Mouse (Mus musculus): ENCODE measurements around the gene Kcne1.
A peak's percentile ranks its signal among the peaks of the same experiment; 100 is the strongest.

The Kcne1 gene

DNA sequence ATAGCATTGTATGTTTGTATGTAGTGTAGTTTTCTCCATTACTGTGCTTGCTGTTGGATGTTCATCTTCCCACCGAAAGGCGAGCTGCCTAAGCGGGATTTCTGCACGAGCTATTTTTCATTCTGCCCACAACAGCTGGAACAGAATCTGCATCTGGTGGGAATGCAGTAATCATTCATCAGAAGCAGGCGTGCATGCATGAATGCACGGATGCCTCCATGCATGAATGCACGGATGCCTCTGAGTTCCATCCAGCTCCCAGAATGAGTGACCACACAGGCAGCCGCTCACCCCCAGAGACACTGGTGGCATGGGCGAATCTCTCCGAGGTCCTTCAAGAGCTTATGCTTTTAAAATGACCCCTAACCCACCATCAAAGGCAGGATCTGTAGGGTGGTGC, 1.7 kb downstream of the Kcne1 start:
- DNase-seq (ENCODE audit: extremely low read depth, low read depth, low spot score), result no peak

GRCm38 (mm10) chr16:92357023-92357422, 2.2 kb downstream of the Kcne1 start:
- DNase-seq (ENCODE audit: extremely low read depth, low read depth, low spot score), result no peak

GRCm38 (mm10) chr16:92355982-92356381, 3.3 kb downstream of the Kcne1 start:
- DNase-seq (ENCODE audit: extremely low read depth, low read depth, low spot score), result no peak

GRCm38 (mm10) chr16:92355366-92355765, 3.9 kb downstream of the Kcne1 start:
- no peak for DNase-seq (ENCODE audit: extremely low read depth, low read depth, low spot score)

GRCm38 (mm10) chr16:92353897-92354296, 5.4 kb downstream of the Kcne1 start:
- DNase-seq (ENCODE audit: extremely low read depth, low read depth, low spot score), result no peak

- peak; percentile 50 for DNase-seq (ENCODE audit: extremely low read depth, low read depth, low spot score)
These were observed 6.0 kb downstream of the Kcne1 start for GRCm38 (mm10) chr16:92353295-92353694.

DNA sequence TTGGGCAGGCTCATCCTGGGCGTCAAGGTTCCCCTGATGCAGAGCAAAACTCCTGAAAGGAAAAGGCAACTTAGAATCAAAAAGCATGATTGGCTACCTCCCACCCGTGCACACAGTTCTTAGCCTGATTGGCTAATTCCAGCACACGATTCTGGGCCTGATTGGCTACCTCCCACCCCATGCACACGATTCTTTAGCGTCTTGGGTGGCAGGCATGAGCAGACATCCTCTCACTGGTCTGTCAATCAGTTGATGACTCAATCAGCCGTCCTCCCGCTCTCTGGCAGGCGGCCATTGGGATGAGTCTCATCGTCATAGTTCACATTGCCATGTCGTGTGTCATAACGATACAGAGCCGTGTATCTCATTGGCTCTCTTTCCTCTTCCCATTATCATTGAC, 10.3 kb downstream of the Kcne1 start:
- DNase-seq (ENCODE audit: extremely low read depth, low read depth, low spot score), result no peak

DNA sequence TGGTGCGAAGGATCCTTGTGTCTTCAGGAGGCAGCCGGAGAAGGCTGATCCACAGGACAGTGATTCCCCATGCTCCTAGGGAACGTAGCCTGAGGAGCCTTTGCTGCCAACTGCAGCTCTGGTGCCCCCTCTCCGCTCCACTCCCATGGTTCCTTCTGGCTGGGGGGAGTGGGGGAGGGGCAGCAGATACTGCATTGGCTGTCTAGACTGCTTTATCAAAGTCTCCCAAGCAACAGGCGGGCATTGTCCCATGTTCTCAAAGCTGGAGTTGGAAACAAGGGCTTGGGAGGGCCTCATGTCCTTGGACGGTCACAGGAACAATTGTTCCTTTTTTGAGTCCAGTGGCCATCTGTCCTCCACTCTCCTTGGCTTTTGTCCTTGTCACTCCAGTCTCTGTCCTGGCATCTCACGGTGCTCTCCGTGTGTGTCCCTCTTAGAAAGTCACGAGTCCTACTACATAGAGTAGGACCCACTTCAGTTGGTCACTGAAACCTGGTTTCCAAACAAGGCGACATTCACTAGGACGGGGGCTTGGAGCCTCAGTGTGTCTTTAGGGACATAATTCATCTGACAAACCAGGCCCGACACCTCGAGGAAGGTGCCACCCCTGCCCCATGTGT, 12.9 kb downstream of the Kcne1 start:
- no peak for DNase-seq (ENCODE audit: extremely low read depth, low read depth, low spot score)

GRCm38 (mm10) chr16:92345177-92345576, 14.1 kb downstream of the Kcne1 start:
- no peak for DNase-seq (ENCODE audit: extremely low read depth, low read depth, low spot score)

DNA sequence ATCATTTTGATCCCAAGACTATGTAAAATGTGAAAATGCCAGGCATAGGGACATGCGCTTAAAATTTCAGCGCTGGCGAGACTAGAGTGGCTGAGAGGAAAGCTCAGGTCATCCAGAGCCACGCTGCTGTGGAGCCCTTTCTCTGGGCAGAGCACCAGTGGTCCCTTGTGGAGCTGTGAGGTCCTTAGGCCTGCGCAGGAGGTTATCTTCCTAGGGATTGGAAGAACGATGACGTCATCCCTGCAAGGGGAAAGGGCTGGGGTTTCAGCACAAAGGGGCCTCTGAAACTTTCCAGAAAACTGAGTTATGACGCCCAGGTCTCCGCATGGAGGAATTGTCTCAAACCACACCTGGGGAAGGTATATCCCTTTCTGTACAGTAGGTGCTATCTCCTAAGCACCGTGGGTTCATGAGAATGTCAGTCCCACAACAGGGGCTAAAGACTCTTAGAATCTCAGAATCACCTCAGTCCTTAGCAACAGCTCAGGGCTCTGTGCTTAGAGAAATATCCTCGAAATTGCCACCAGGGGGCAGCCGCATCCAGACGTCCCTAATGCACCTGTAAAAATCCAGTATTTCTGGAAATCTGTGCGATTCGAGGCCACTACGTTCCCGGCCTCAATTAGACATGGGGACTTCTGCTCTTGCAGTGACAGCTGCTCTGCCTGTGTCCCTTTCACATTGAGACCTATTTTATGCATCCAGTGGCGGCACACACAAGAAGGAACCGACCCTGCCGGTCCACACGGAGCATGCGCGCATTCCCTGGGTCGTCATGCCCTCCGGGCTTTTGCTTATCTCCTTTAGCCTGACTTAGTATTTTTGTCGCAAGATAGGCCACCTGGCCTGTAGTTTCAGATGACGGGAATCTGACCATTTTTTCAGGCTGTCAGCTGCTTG, 18.4 kb downstream of the Kcne1 start:
- no peak for DNase-seq (ENCODE audit: extremely low read depth, low read depth, low spot score)

GRCm38 (mm10) chr16:92336280-92336679, 23.0 kb downstream of the Kcne1 start:
- DNase-seq (ENCODE audit: extremely low read depth, low read depth, low spot score), result no peak

DNA sequence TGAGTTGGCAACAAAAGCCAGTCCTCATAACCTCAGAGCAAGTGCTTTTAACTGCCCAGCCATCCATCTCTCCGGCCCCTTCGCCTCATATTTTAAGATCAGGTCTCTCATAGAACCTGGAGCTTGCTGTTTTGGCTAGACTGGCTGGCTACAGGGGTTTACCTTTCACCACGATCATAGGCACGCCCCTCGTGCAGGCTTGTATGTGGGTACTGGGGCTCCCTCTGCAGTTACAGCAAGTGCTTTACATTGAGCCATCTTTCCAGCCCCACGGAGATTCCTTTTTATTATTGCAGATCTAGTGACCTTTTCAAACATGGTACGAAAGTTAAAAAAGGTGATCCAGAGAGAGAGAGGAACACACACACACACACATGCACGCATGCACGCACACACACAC, 24.7 kb downstream of the Kcne1 start:
- DNase-seq (ENCODE audit: extremely low read depth, low read depth, low spot score), result no peak

DNA sequence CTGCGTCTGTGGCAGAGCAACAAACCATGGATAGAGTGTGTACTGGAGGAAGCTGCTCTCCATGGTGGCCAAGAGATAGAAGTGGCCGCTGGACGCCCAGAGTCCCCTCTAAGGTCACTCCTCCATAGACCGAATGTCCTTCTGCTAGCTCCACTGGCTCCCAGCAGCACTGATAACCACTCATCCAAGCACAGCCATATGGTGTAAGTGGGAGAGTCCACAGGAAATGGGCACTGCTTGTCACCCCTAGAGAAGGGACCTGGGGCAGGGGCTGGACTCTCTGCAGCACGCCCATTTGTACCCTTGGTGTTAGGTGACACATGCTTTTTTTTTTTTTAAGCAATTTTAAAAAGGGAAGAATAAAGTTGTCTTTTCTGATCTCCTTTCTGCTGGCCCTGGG, 28.3 kb downstream of the Kcne1 start:
- no peak for DNase-seq (ENCODE audit: extremely low read depth, low read depth, low spot score)

DNA sequence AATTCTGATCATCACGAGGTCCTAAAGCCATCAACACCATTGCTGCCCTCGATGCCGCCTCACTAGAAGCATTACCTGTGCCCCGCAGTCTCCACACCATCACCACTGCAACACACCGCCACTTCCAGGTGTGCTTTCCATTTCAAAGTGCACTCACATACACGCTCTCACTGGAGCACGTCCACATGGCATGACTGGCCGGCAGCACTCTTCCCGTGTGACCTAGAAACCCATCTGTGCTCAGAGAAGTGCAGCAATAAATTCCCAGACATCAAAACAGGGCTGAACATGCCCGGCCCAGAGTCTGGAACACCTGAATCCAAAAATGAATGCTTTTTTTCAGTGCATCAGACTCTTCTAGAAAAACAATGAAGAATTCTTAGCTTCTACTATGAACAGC, 31.4 kb downstream of the Kcne1 start:
- DNase-seq (ENCODE audit: extremely low read depth, low read depth, low spot score), result no peak

GRCm38 (mm10) chr16:92325062-92325406, 34.2 kb downstream of the Kcne1 start:
- no peak for DNase-seq (ENCODE audit: extremely low read depth, low read depth, low spot score)

- no peak for DNase-seq (ENCODE audit: extremely low read depth, low read depth, low spot score)
These were observed 34.8 kb downstream of the Kcne1 start for GRCm38 (mm10) chr16:92324309-92325061.

GRCm38 (mm10) chr16:92321341-92321740, 37.9 kb downstream of the Kcne1 start, which contains the start of gene Fam243:
TSS of gene Fam243 (minus strand) at chr16:92321441.
- no peak for DNase-seq (ENCODE audit: extremely low read depth, low read depth, low spot score)

DNA sequence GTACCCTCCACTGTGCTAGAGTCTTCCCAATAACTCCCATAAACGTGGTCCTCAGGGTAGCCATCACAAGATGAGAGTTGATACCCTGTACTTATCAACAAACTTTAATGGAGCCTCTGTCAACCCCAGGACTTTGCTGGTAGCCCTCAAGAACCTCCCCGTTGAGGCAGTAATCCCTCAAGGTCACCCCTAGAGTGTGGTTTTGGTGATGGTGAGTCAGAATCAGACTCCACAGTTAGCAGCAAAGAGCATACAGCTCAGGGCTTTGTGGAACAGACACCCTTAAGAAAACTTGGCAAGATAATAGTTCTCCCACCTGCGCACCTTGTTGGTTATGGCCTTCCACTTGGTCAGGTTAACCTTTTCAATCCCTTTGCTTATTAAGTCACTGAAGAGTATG, 38.9 kb downstream of the Kcne1 start:
- DNase-seq (ENCODE audit: extremely low read depth, low read depth, low spot score), result no peak

- no peak for DNase-seq (ENCODE audit: extremely low read depth, low read depth, low spot score)
These were observed 39.7 kb downstream of the Kcne1 start for GRCm38 (mm10) chr16:92319353-92320109.

DNA sequence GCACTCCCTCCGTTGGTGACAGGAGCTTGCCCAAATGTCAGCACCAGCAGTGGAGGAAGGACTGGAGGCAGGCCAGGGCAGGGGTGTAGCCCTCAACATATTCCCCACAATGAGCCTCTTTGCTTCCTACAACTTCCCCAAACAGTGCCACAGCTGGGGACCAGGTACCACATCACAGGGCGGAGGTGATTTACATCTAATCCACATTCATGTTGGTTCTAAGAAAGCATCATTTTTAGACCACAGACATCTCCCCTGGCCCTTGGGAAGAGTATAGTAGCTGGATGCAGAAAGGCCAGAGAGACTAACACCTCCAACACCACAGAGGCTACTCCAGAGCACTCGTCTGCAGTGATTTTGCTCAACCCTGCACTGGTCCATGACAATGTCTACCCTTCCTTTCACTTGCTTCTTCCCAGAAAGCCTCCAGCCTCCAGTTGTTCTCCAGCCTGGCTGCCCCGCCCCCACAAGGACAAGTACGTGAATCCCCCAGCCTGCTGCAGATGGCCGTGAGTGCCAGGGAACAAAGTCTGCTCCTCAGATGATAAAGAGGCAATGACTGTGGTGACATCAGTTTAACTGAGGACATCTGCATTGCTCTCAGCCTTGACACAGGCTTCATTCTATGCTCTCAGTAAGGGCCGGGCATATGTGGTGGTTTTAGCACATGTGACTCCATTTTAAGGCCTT, 43.1 kb downstream of the Kcne1 start:
- DNase-seq (ENCODE audit: extremely low read depth, low read depth, low spot score), result no peak
